Mouse (Mus musculus) c-Kit-positive CD71-positive TER-119-negative erythroid progenitor cells, embryonic 14.5 days (primary cell): ENCODE measurements around the gene Osbpl10.

ENCODE experiments used
- DNase-seq: peaks from one replicate; pipeline ENCODE4 v3.0.0-alpha.2; 2013; ENCODE audit warnings: low read depth

Osbpl10 gene

GRCm38 (mm10) chr9:115165996-115166395, 187.6 kb downstream of the Osbpl10 start:
- peak; percentile 70 for DNase-seq

GRCm38 (mm10) chr9:115169591-115169990, 191.2 kb downstream of the Osbpl10 start:
- DNase-seq: no peak

GRCm38 (mm10) chr9:115172096-115172495, 193.7 kb downstream of the Osbpl10 start:
- DNase-seq: no peak

- no peak for DNase-seq
These were observed 200.8 kb downstream of the Osbpl10 start for GRCm38 (mm10) chr9:115179154-115179553.

- no peak for DNase-seq
These were observed 201.6 kb downstream of the Osbpl10 start for GRCm38 (mm10) chr9:115179935-115180334.

- DNase-seq: no peak
These were observed 208.0 kb downstream of the Osbpl10 start for GRCm38 (mm10) chr9:115186402-115186801.

- DNase-seq: no peak
These were observed 212.1 kb downstream of the Osbpl10 start for GRCm38 (mm10) chr9:115190376-115190942.

GRCm38 (mm10) chr9:115192890-115193289, 214.5 kb downstream of the Osbpl10 start:
- no peak for DNase-seq

GRCm38 (mm10) chr9:115197082-115197481, 218.7 kb downstream of the Osbpl10 start:
- DNase-seq: no peak

- DNase-seq: no peak
These were observed 221.9 kb downstream of the Osbpl10 start for GRCm38 (mm10) chr9:115200166-115200862.

- DNase-seq: no peak
These were observed 222.9 kb downstream of the Osbpl10 start for GRCm38 (mm10) chr9:115201264-115201663.

GRCm38 (mm10) chr9:115203136-115203535, 224.8 kb downstream of the Osbpl10 start:
- DNase-seq: no peak

- no peak for DNase-seq
These were observed 227.1 kb downstream of the Osbpl10 start for GRCm38 (mm10) chr9:115205491-115205890.

GRCm38 (mm10) chr9:115206219-115206618, 227.8 kb downstream of the Osbpl10 start:
- DNase-seq: no peak

- DNase-seq: no peak
These were observed 231.4 kb downstream of the Osbpl10 start for GRCm38 (mm10) chr9:115209737-115210136.

GRCm38 (mm10) chr9:115210535-115210934, 232.2 kb downstream of the Osbpl10 start:
- DNase-seq: no peak

GRCm38 (mm10) chr9:115213755-115214264, 235.4 kb downstream of the Osbpl10 start:
- no peak for DNase-seq

GRCm38 (mm10) chr9:115214572-115215571, 236.5 kb downstream of the Osbpl10 start:
- no peak for DNase-seq

- peak; percentile 62 for DNase-seq
These were observed 237.7 kb downstream of the Osbpl10 start for GRCm38 (mm10) chr9:115215830-115216701.

GRCm38 (mm10) chr9:115217984-115218383, 239.6 kb downstream of the Osbpl10 start:
- no peak for DNase-seq

- no peak for DNase-seq
These were observed 242.1 kb downstream of the Osbpl10 start for GRCm38 (mm10) chr9:115220466-115220865.
